Comparison of ENCODE assay signal across 15 mouse cellular contexts in genomic region chr17:73148607-73149006, GRCm38 (mm10).
"Had no signal": no experiment of that assay in that cellular context is flagged by ENCODE, and none has a peak within 500 bp of the region (broad histone marks: within the 10 kb centered on the region; RNA-seq: fewer than 3 reads in every experiment).

No protein-coding gene starts in this region.

- H3K4me2 ChIP-seq: liver, embryonic 13.5 days; lung, embryonic 15.5 days; midbrain, embryonic 11.5 days; neural tube, embryonic 13.5 days; stomach, embryonic 15.5 days had no signal

- H3K4me1 ChIP-seq: liver, embryonic 13.5 days; lung, embryonic 15.5 days; neural tube, embryonic 13.5 days; stomach, embryonic 15.5 days had no signal

- ATAC-seq: liver, postnatal 0 days; midbrain, embryonic 16.5 days had no signal

- H3K36me3 ChIP-seq: liver, embryonic 13.5 days; lung, embryonic 15.5 days; neural tube, embryonic 13.5 days; stomach, embryonic 15.5 days had no signal

- H3K27me3 ChIP-seq: lung, embryonic 15.5 days; megakaryocyte, embryonic 14.5 days; neural tube, embryonic 13.5 days; stomach, embryonic 15.5 days had no signal

- H3K27ac ChIP-seq: left cerebral cortex, adult 2 months; liver, embryonic 13.5 days; lung, embryonic 15.5 days; macrophage; neural tube, embryonic 13.5 days; stomach, embryonic 15.5 days had no signal

- H3K4me3 ChIP-seq: left cerebral cortex, adult 2 months; liver, embryonic 13.5 days; lung, embryonic 15.5 days; megakaryocyte, embryonic 14.5 days; neural tube, embryonic 13.5 days; stomach, embryonic 15.5 days had no signal

- H3K9me3 ChIP-seq: liver, embryonic 13.5 days; lung, embryonic 15.5 days; megakaryocyte, embryonic 14.5 days; neural tube, embryonic 13.5 days; stomach, embryonic 15.5 days had no signal

- H3K9ac ChIP-seq: liver, embryonic 13.5 days; liver, postnatal 0 days; lung, embryonic 15.5 days; neural tube, embryonic 13.5 days; stomach, embryonic 15.5 days had no signal

- DNase-seq: liver; liver, embryonic 13.5 days; liver, postnatal 0 days; lung, postnatal 14 days; retina, postnatal 1 day; thymus, adult 2 months; thymus, postnatal 25 days had no signal
